Mouse (Mus musculus): ENCODE data around the gene 4930558C23Rik. TPM values are rescaled to one million over a fixed set of nuclear protein-coding genes. Genes with fewer than 3 reads are reported as not detected.
"Not testable (repeated sequence)": the region's sequence is repeated elsewhere in the genome, so short reads cannot be mapped to it uniquely, and the experiment has no call there.

4930558C23Rik gene
- total and polyA plus RNA-seq, 3 experiments: not detected

- no peaks in the 10 kb centered on the region for H3K79me2 ChIP-seq (replicated peaks; ENCODE audit: control insufficient read depth, extremely low read depth, insufficient read depth, poor library complexity, severe bottlenecking)
- peaks cover 59 to 79% of the 10 kb centered on the region in 2 experiments for H3K36me3 ChIP-seq (replicated peaks in 1 of 2; ENCODE audit: control insufficient read depth in 1 of 2, insufficient read depth in 1 of 2, low read length in 1 of 2)
- no peak overlapping the region for H3K9ac ChIP-seq (ENCODE audit: insufficient read depth, low read depth)
- no peaks in the 10 kb centered on the region for H3K4me1 ChIP-seq (ENCODE audit: control insufficient read depth in 1 of 2, insufficient read depth in 2 of 2)
- peaks cover 6% of the 10 kb centered on the region for H3K9me3 ChIP-seq (replicated peaks; ENCODE audit: low read length)
- no peak overlapping the region for H3K27ac ChIP-seq (ENCODE audit: insufficient read depth, low read depth)
- in situ Hi-C loops (cut with MboI; ENCODE audit: low pct_ligation_motif_present, low pct_unique_long_range_greater_than_20kb, low sequenced_read_pairs): no loop called here
- H3K4me3 ChIP-seq (replicated peaks in 1 of 3; ENCODE audit: low read depth in 2 of 3, low read length in 2 of 3, poor library complexity in 1 of 3): no peak overlapping the region
- no peak overlapping the region for H3K4me2 ChIP-seq (ENCODE audit: insufficient read depth, low read depth, poor library complexity, severe bottlenecking)
- TF ChIP-seq MYC (IDR thresholded peaks at IDR 0.05; ENCODE audit: low read depth, low read length) (no peak), SIN3A (IDR thresholded peaks at IDR 0.05; ENCODE audit: low read length) (no peak), RAD21 (IDR thresholded peaks at IDR 0.05; ENCODE audit: low read depth, low read length) (no peak), TBP (conservative IDR thresholded peaks at IDR 0.05; ENCODE audit: low read depth, low read length) (no peak), IRF4 (IDR thresholded peaks at IDR 0.05; ENCODE audit: low read depth, low read length) (no peak), MXI1 (IDR thresholded peaks at IDR 0.05; ENCODE audit: low read depth, low read length) (no peak), KAT2A (IDR thresholded peaks at IDR 0.05; ENCODE audit: insufficient replicate concordance, low read length) (no peak), UBTF (IDR thresholded peaks at IDR 0.05; ENCODE audit: low read depth, low read length) (no peak)
- DNase-seq (ENCODE audit: extremely low read depth): no peak
- dilution Hi-C loops (cut with MboI; ENCODE audit: extremely low pct_ligation_motif_present, extremely low pct_unique_long_range_greater_than_20kb, low sequenced_read_pairs): no loop called here
- no peaks in the 10 kb centered on the region for H3K27me3 ChIP-seq (replicated peaks)
These were observed 56.2 kb downstream of the 4930558C23Rik start for GRCm38 (mm10) chr3:95346454-95346853.

GRCm38 (mm10) chr3:95343356-95344000 is 59.2 kb downstream of the 4930558C23Rik start:
- in situ Hi-C loops (cut with MboI; ENCODE audit: low pct_ligation_motif_present, low pct_unique_long_range_greater_than_20kb, low sequenced_read_pairs); dilution Hi-C loops (cut with MboI; ENCODE audit: extremely low pct_ligation_motif_present, extremely low pct_unique_long_range_greater_than_20kb, low sequenced_read_pairs); H3K9me3 ChIP-seq (replicated peaks; ENCODE audit: low read length); H3K9ac ChIP-seq (ENCODE audit: insufficient read depth, low read depth); H3K4me3 ChIP-seq (replicated peaks in 1 of 3; ENCODE audit: low read depth in 2 of 3, low read length in 2 of 3, poor library complexity in 1 of 3); H3K4me2 ChIP-seq (ENCODE audit: insufficient read depth, low read depth, poor library complexity, severe bottlenecking); H3K79me2 ChIP-seq (replicated peaks; ENCODE audit: control insufficient read depth, extremely low read depth, insufficient read depth, poor library complexity, severe bottlenecking); H3K27me3 ChIP-seq (replicated peaks); H3K4me1 ChIP-seq (ENCODE audit: control insufficient read depth in 1 of 2, insufficient read depth in 2 of 2); H3K27ac ChIP-seq (ENCODE audit: insufficient read depth, low read depth); DNase-seq (ENCODE audit: extremely low read depth): not testable (repeated sequence)
- peaks cover 68 to 88% of the 10 kb centered on the region in 2 experiments for H3K36me3 ChIP-seq (replicated peaks in 1 of 2; ENCODE audit: control insufficient read depth in 1 of 2, insufficient read depth in 1 of 2, low read length in 1 of 2)

- H3K36me3 ChIP-seq (replicated peaks in 1 of 2; ENCODE audit: control insufficient read depth in 1 of 2, insufficient read depth in 1 of 2, low read length in 1 of 2): peaks cover 78 to 96% of the 10 kb centered on the region in 2 experiments
- H3K4me2 ChIP-seq (ENCODE audit: insufficient read depth, low read depth, poor library complexity, severe bottlenecking): no peak overlapping the region
- H3K27me3 ChIP-seq (replicated peaks): no peaks in the 10 kb centered on the region
- no peak overlapping the region for H3K27ac ChIP-seq (ENCODE audit: insufficient read depth, low read depth)
- no peaks in the 10 kb centered on the region for H3K4me1 ChIP-seq (ENCODE audit: control insufficient read depth in 1 of 2, insufficient read depth in 2 of 2)
- H3K9me3 ChIP-seq (replicated peaks; ENCODE audit: low read length): no peaks in the 10 kb centered on the region
- in situ Hi-C loops (cut with MboI; ENCODE audit: low pct_ligation_motif_present, low pct_unique_long_range_greater_than_20kb, low sequenced_read_pairs): loop anchor here (10.0 kb wide), 1 partner anchor 127 kb away; no protein-coding TSS in a partner anchor
- H3K9ac ChIP-seq (ENCODE audit: insufficient read depth, low read depth): no peak overlapping the region
- H3K79me2 ChIP-seq (replicated peaks; ENCODE audit: control insufficient read depth, extremely low read depth, insufficient read depth, poor library complexity, severe bottlenecking): no peaks in the 10 kb centered on the region
- no peak for TF ChIP-seq E2F4 (IDR thresholded peaks at IDR 0.05; ENCODE audit: insufficient replicate concordance, low read depth, low read length)
- dilution Hi-C loops (cut with MboI; ENCODE audit: extremely low pct_ligation_motif_present, extremely low pct_unique_long_range_greater_than_20kb, low sequenced_read_pairs): no loop called here
- no peak for DNase-seq (ENCODE audit: extremely low read depth)
- no peak overlapping the region for H3K4me3 ChIP-seq (replicated peaks in 1 of 3; ENCODE audit: low read depth in 2 of 3, low read length in 2 of 3, poor library complexity in 1 of 3)
These were observed 64.4 kb downstream of the 4930558C23Rik start for GRCm38 (mm10) chr3:95338251-95338650.
